Comparison of ENCODE assay signal across 8 mouse cellular contexts in the genomic region with DNA sequence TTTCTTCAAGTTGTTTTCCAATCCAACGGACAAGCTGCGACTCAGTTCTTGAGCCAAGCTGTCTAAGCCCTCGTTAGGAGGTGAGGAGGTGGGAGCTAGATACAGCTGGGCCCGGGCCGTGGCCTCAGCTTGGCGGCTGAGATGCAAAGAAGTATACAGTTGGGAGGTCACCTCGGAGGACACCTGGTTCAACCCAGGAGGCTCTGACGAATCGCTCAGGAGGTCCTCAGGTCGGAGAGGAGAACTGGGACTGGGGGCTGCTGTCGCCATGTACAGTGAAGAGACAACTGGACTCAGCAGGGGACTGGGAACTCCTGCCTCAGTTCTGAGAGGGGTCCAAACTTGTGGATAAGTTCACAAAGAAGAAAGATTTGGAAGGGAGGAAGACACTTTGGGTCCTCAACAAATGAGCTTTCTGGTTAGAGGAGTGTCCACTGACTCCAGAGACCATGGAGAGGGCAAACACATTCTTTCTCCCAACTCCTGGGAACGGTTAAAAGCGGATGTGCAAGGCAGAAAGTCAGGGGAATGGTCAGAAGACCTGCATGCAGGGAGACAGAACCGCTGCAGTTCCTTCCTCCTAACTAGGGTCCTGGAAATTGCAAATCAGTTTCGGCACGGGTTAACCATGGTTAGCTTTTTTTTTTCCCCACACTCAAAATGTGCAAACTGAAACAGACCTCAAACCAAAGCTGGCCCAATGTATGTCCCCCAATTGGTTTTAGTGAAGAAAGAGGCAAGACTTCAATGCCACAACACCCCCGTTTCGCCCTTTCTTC. TPM values are rescaled to one million over a fixed set of nuclear protein-coding genes. Genes with fewer than 3 reads are reported as not detected.
DNase-seq lines count a peak whose midpoint lies in the region; ATAC-seq and TF ChIP-seq lines count a peak whose summit lies in the region.

No protein-coding gene starts in this region.

- TF ChIP-seq CTCF in forebrain, postnatal 0 days (IDR thresholded peaks at IDR 0.05; ENCODE audit: low read depth) = no peak
- TF ChIP-seq CTCF in liver, postnatal 0 days (IDR thresholded peaks at IDR 0.05; ENCODE audit: low read depth) = no peak

- WGBS in kidney, embryonic 16.5 days = 12% methylated on average over 18 of the region's 18 CpGs
- 13% methylated on average over 18 of the region's 18 CpGs for WGBS in forebrain, postnatal 0 days
- WGBS in liver, postnatal 0 days (ENCODE audit: insufficient replicate concordance) = 23% methylated on average over 18 of the region's 18 CpGs

- H3K9me3 ChIP-seq in kidney, embryonic 16.5 days (ENCODE audit: low read length) = no peaks in the 10 kb centered on the region
- H3K9me3 ChIP-seq in forebrain, postnatal 0 days (ENCODE audit: low read length) = no peaks in the 10 kb centered on the region
- no peaks in the 10 kb centered on the region for H3K9me3 ChIP-seq in liver, postnatal 0 days (ENCODE audit: low read length)

- H3K4me1 ChIP-seq in kidney, embryonic 16.5 days (ENCODE audit: insufficient read depth, low read length) = peaks cover 40% of the 10 kb centered on the region
- peaks cover 22% of the 10 kb centered on the region for H3K4me1 ChIP-seq in forebrain, postnatal 0 days (ENCODE audit: insufficient read depth)
- H3K4me1 ChIP-seq in liver, postnatal 0 days (ENCODE audit: insufficient read depth) = peaks cover 28% of the 10 kb centered on the region

- DNase-seq in kidney, adult 8-10 months = no peak
- DNase-seq in NIH3T3 (ENCODE audit: low read depth) = peak; percentile 25
- no peak for DNase-seq in forebrain, postnatal 0 days
- DNase-seq in liver, postnatal 0 days = no peak
- no peak for DNase-seq in frontal cortex, postnatal 14 days (ENCODE audit: low spot score in 2 of 2)
- DNase-seq in urinary bladder, postnatal 14 days (ENCODE audit: low spot score) = no peak

- peaks cover under 1% of the 10 kb centered on the region; the same call in 1 of the 2 replicates for H3K27me3 ChIP-seq in kidney, embryonic 16.5 days (ENCODE audit: insufficient read depth, low read length)
- H3K27me3 ChIP-seq in forebrain, postnatal 0 days (ENCODE audit: insufficient read depth, low read length) = no peaks in the 10 kb centered on the region
- H3K27me3 ChIP-seq in liver, postnatal 0 days (ENCODE audit: insufficient read depth, low read length) = peaks cover 16% of the 10 kb centered on the region

- peak overlapping the region; percentile 94 for H3K4me2 ChIP-seq in kidney, embryonic 16.5 days (replicated peaks; ENCODE audit: low read depth, low read length)
- peak overlapping the region; percentile 79 for H3K4me2 ChIP-seq in forebrain, postnatal 0 days (ENCODE audit: low read depth)
- H3K4me2 ChIP-seq in liver, postnatal 0 days (ENCODE audit: low read depth, low read length) = peak overlapping the region; percentile 88

- no peak for ATAC-seq in kidney, embryonic 16.5 days (ENCODE audit: low FRiP score, low TSS enrichment)
- no peak for ATAC-seq in forebrain, postnatal 0 days
- ATAC-seq in liver, postnatal 0 days = no peak
- no peak for ATAC-seq in inflammation-experienced regulatory T-cells, adult 6 months

- H3K36me3 ChIP-seq in kidney, embryonic 16.5 days (ENCODE audit: insufficient read depth, low read length) = peaks cover 23% of the 10 kb centered on the region
- peaks cover 17% of the 10 kb centered on the region for H3K36me3 ChIP-seq in forebrain, postnatal 0 days (ENCODE audit: insufficient read depth)
- H3K36me3 ChIP-seq in liver, postnatal 0 days (replicated peaks; ENCODE audit: insufficient read depth, low read length) = peaks cover 9% of the 10 kb centered on the region; the same call in 1 of the 2 replicates

- H3K27ac ChIP-seq in kidney, embryonic 16.5 days (ENCODE audit: low read length) = peak overlapping the region; percentile 88
- peak overlapping the region; percentile 90 for H3K27ac ChIP-seq in forebrain, postnatal 0 days (ENCODE audit: low read depth, low read length)
- peak overlapping the region; percentile 86 for H3K27ac ChIP-seq in liver, postnatal 0 days (ENCODE audit: low read depth)

- H3K9ac ChIP-seq in kidney, embryonic 16.5 days (replicated peaks; ENCODE audit: low read length) = peak overlapping the region; percentile 89
- H3K9ac ChIP-seq in forebrain, postnatal 0 days = peak overlapping the region; percentile 81
- peak overlapping the region; percentile 80 for H3K9ac ChIP-seq in liver, postnatal 0 days (replicated peaks)

- TF ChIP-seq EP300 in liver, postnatal 0 days (IDR thresholded peaks at IDR 0.05; ENCODE audit: low read depth) = no peak

- H3K4me3 ChIP-seq in kidney, embryonic 16.5 days (ENCODE audit: low read length) = peak overlapping the region; percentile 76
- peak overlapping the region; percentile 72 for H3K4me3 ChIP-seq in forebrain, postnatal 0 days (ENCODE audit: low read depth, low read length)
- peak overlapping the region; percentile 63 for H3K4me3 ChIP-seq in liver, postnatal 0 days (ENCODE audit: low read depth, low read length)

RNA-seq across cellular contexts. Expression of gene Cntrob, which starts 0.7 kb away (rescaled TPM):
- 22.4 and 23.2 TPM in 2 replicates for polyA plus RNA-seq in kidney, embryonic 16.5 days (2015; fragmentation: Nextera tagmentation; extraction: Ambion mirVana)
- 20.5 and 35.7 TPM in 2 replicates for total RNA-seq in forebrain, postnatal 0 days (2014; rRNA removed)
- polyA plus RNA-seq in forebrain, postnatal 0 days (2015; fragmentation: Nextera tagmentation; extraction: Ambion mirVana) = 12.1 and 13.0 TPM in 2 replicates
- polyA plus RNA-seq in liver, postnatal 0 days (2015; fragmentation: Nextera tagmentation; extraction: Ambion mirVana) = 4.1 and 5.6 TPM in 2 replicates
- 1 to 10 TPM; 7.4 to 9.9 (median 7.5) TPM for polyA plus RNA-seq in inflammation-experienced regulatory T-cells, adult 6 months (2017; shearing (Covaris generic))

RNA-seq across cellular contexts. Expression of gene Trappc1, which starts 0.9 kb away (rescaled TPM):
- 166 and 172 TPM in 2 replicates for polyA plus RNA-seq in kidney, embryonic 16.5 days (2015; fragmentation: Nextera tagmentation; extraction: Ambion mirVana)
- 124 and 133 TPM in 2 replicates for total RNA-seq in forebrain, postnatal 0 days (2014; rRNA removed)
- 149 and 178 TPM in 2 replicates for polyA plus RNA-seq in forebrain, postnatal 0 days (2015; fragmentation: Nextera tagmentation; extraction: Ambion mirVana)
- 71.5 and 72.0 TPM in 2 replicates for polyA plus RNA-seq in liver, postnatal 0 days (2015; fragmentation: Nextera tagmentation; extraction: Ambion mirVana)
- 100 to 1,000 TPM; 107 to 109 (median 107) TPM for polyA plus RNA-seq in inflammation-experienced regulatory T-cells, adult 6 months (2017; shearing (Covaris generic))

RNA-seq across cellular contexts. Expression of gene Kcnab3, which starts 3.2 kb away (rescaled TPM):
- 3.3 and 3.8 TPM in 2 replicates for polyA plus RNA-seq in kidney, embryonic 16.5 days (2015; fragmentation: Nextera tagmentation; extraction: Ambion mirVana)
- total RNA-seq in forebrain, postnatal 0 days (2014; rRNA removed) = 5.5 and 5.8 TPM in 2 replicates
- 4.2 and 4.4 TPM in 2 replicates for polyA plus RNA-seq in forebrain, postnatal 0 days (2015; fragmentation: Nextera tagmentation; extraction: Ambion mirVana)
- 0.20 TPM in 2 replicates for polyA plus RNA-seq in liver, postnatal 0 days (2015; fragmentation: Nextera tagmentation; extraction: Ambion mirVana)
- 1 to 10 TPM in 1 of 3 experiments, under 1 TPM in 2; 0.34 to 2.0 (median 0.99) TPM for polyA plus RNA-seq in inflammation-experienced regulatory T-cells, adult 6 months (2017; shearing (Covaris generic))

RNA-seq across cellular contexts. Expression of gene Rnf227, which starts 17.4 kb away (rescaled TPM):
- 16.4 and 17.8 TPM in 2 replicates for polyA plus RNA-seq in kidney, embryonic 16.5 days (2015; fragmentation: Nextera tagmentation; extraction: Ambion mirVana)
- total RNA-seq in forebrain, postnatal 0 days (2014; rRNA removed) = 190 and 225 TPM in 2 replicates
- 200 and 231 TPM in 2 replicates for polyA plus RNA-seq in forebrain, postnatal 0 days (2015; fragmentation: Nextera tagmentation; extraction: Ambion mirVana)
- polyA plus RNA-seq in liver, postnatal 0 days (2015; fragmentation: Nextera tagmentation; extraction: Ambion mirVana) = 0.87 and 1.3 TPM in 2 replicates
- 1 to 10 TPM; 2.5 to 5.9 (median 4.8) TPM for polyA plus RNA-seq in inflammation-experienced regulatory T-cells, adult 6 months (2017; shearing (Covaris generic))

RNA-seq across cellular contexts. Expression of gene Chd3, which starts 46.3 kb away (rescaled TPM):
- polyA plus RNA-seq in kidney, embryonic 16.5 days (2015; fragmentation: Nextera tagmentation; extraction: Ambion mirVana) = 58.6 and 67.2 TPM in 2 replicates
- 356 and 381 TPM in 2 replicates for total RNA-seq in forebrain, postnatal 0 days (2014; rRNA removed)
- polyA plus RNA-seq in forebrain, postnatal 0 days (2015; fragmentation: Nextera tagmentation; extraction: Ambion mirVana) = 55.3 and 74.7 TPM in 2 replicates
- polyA plus RNA-seq in liver, postnatal 0 days (2015; fragmentation: Nextera tagmentation; extraction: Ambion mirVana) = 7.8 and 8.7 TPM in 2 replicates
- 10 to 100 TPM; 30.0 to 68.3 (median 60.9) TPM for polyA plus RNA-seq in inflammation-experienced regulatory T-cells, adult 6 months (2017; shearing (Covaris generic))
